Mouse (Mus musculus) lung, postnatal 10 days (tissue): Measurements from ENCODE around the gene Recql.

Source experiments
- DNase-seq: peaks from one replicate; pipeline ENCODE4 v3.0.0; 2021

The Recql gene

GRCm38 (mm10) chr6:142387011-142387754 lies at the start of gene Recql, which contains the start of gene Golt1b:
Gene Recql, minus strand, starts transcription at chr6:142387087.
Gene Golt1b, plus strand, starts transcription at chr6:142387221.
- peak; percentile 98 for DNase-seq

- DNase-seq = no peak
Measured at GRCm38 (mm10) chr6:142429072-142429471, 42.2 kb upstream of the Recql start.

GRCm38 (mm10) chr6:142424976-142425375 lies 38.1 kb upstream of the Recql start:
- DNase-seq = no peak

- DNase-seq = no peak
Measured at GRCm38 (mm10) chr6:142414597-142414996, 27.7 kb upstream of the Recql start.

- no peak for DNase-seq
Measured at GRCm38 (mm10) chr6:142413845-142414244, 27.0 kb upstream of the Recql start.

- no peak for DNase-seq
Measured at GRCm38 (mm10) chr6:142412906-142413491, 26.1 kb upstream of the Recql start, which contains the start of gene Spx. Gene Spx, plus strand, starts transcription at chr6:142413441.

- DNase-seq = no peak
Measured at GRCm38 (mm10) chr6:142411140-142411539, 24.3 kb upstream of the Recql start.

GRCm38 (mm10) chr6:142395756-142396155 lies 8.9 kb upstream of the Recql start:
- DNase-seq = no peak

- peak; percentile 32 for DNase-seq
Measured at GRCm38 (mm10) chr6:142394669-142395068, 7.8 kb upstream of the Recql start.

- no peak for DNase-seq
Measured at GRCm38 (mm10) chr6:142392312-142392711, 5.4 kb upstream of the Recql start.

GRCm38 (mm10) chr6:142389101-142389500 lies 2.2 kb upstream of the Recql start:
- DNase-seq = no peak

GRCm38 (mm10) chr6:142387755-142388271 lies 926 bp upstream of the Recql start:
- no peak for DNase-seq

- DNase-seq = no peak
Measured at GRCm38 (mm10) chr6:142386285-142387010, 439 bp downstream of the Recql start.

- no peak for DNase-seq
Measured at GRCm38 (mm10) chr6:142384521-142384920, 2.4 kb downstream of the Recql start.

GRCm38 (mm10) chr6:142381615-142382014 lies 5.3 kb downstream of the Recql start:
- no peak for DNase-seq

- DNase-seq = no peak
Measured at GRCm38 (mm10) chr6:142379961-142380360, 6.9 kb downstream of the Recql start.

- no peak for DNase-seq
Measured at GRCm38 (mm10) chr6:142378576-142379330, 8.1 kb downstream of the Recql start.

GRCm38 (mm10) chr6:142377081-142377480 lies 9.8 kb downstream of the Recql start:
- no peak for DNase-seq

GRCm38 (mm10) chr6:142369568-142369967 lies 17.3 kb downstream of the Recql start:
- DNase-seq = no peak

GRCm38 (mm10) chr6:142367565-142367964 lies 19.3 kb downstream of the Recql start:
- no peak for DNase-seq

GRCm38 (mm10) chr6:142366473-142367018 lies 20.3 kb downstream of the Recql start:
- no peak for DNase-seq

- no peak for DNase-seq
Measured at GRCm38 (mm10) chr6:142365742-142366472, 21.0 kb downstream of the Recql start.
